Mouse (Mus musculus) retina, postnatal 1 day (tissue): ENCODE data around the gene Cdh11.
"Not testable (repeated sequence)": the region's sequence is repeated elsewhere in the genome, so short reads cannot be mapped to it uniquely, and the experiment has no call there.

ENCODE experiments used
- DNase-seq: peaks from one replicate; pipeline ENCODE4 v3.0.0-alpha.2; 2012

Cdh11 gene

DNA sequence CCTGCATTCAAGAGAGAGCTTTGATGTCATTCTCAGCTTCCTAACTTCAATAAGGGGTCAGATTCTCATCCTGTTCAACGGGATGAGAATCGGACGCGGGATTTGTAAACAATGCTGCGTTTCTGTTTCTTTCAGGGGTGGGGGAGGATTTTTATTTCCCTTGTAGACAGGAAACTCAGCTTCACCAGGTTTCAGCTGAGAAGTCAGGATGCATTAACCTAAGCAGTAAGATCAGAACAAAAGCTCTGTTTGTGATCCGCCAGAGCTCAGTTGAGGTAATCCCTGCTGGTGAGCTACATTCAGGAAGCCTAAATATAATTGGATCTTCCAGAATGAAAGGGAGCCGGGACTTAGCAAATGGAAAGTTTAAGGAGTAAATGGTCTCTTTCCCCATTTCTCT, 78.1 kb downstream of the Cdh11 start:
- peak; percentile 68 for DNase-seq

DNA sequence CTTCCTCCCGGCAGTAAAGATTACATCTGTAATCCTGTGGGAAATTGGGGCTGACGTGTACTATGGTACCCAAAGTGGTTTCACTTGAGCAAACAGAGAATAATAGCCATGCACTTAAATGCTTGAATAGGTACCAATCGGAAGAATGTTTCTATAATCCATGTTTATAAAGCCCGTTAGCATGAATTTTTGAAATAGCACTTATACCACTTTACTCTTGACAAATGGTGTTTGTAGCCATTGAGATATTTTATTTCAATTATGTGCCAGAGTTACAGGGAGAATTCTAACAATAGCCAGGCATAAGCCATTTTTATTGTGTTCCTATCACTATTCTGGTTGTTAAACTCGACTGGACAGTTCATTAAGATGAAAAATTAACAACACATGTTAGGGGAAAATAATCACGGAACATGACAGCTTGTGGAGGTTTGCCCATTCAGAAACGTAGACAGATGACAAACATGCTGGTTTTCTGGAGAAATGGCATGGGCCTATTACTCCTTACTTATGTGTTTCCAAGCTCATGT, 80.0 kb downstream of the Cdh11 start:
- DNase-seq = peak; percentile 68

DNA sequence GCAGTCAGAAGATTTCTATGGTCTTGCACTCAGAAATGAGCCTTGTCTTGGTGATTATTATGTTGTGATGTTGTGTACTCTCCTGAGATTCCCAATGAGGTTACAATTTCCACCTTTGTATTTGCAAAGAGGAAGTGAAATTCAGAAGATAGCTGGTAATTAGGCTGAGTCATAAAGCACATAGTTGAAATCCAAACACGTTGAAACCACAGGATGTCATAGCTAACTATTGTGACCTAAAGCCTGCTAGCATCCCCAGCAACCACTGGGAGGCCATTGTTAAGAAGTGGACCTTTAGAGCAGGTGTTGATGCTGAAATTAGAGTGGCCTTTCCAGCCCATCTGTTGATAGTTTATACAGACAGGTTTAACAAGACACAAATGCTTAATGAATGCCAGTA, 85.2 kb downstream of the Cdh11 start:
- peak; percentile 27 for DNase-seq

- peak; percentile 72 for DNase-seq
Measured at GRCm38 (mm10) chr8:102698232-102698837, 87.1 kb downstream of the Cdh11 start.

DNA sequence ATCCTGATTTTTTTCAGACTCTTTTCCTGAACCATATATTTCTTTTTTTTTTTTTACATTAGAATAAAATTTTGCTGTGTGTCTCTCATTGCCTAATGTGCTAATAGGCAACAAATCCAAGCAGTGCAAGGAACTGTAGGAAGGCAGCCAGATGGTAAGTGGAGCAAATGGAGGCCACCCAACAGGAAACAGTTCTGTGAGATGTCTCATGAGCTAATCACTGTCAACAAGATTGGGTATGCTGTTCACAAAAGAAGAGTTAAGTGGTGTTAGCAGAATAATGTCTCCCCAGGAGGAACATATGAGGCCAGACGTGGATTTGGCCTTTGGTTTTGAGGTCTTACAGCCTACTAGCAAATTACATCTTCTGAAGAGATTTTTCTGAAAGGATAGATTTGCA, 92.0 kb downstream of the Cdh11 start:
- DNase-seq = peak; percentile 21

DNA sequence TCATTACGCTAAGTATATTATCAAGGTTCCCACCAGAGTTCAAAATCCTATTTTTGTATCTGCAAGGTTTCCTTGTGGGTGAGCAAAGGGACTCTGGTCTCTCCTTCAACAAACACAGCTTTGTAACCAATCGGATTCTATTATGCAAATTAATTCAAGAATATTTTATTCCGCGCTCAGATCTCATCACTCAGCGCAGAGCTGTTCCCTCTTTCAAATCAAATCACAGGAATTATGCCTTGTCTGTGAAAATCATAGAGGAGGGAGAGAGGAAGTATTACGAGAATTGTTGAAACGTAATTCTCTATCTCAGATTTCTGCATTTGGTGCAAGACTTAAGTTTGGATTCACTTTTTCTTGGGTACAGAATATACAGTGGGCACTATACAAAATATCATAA, 100.0 kb downstream of the Cdh11 start:
- not testable (repeated sequence) for DNase-seq

- no peak for DNase-seq
Measured at GRCm38 (mm10) chr8:102685023-102685422, 100.4 kb downstream of the Cdh11 start.

GRCm38 (mm10) chr8:102677148-102677547, 108.3 kb downstream of the Cdh11 start:
- DNase-seq = no peak

- not testable (repeated sequence) for DNase-seq
Measured at GRCm38 (mm10) chr8:102664561-102664960, 120.9 kb downstream of the Cdh11 start.

- DNase-seq = peak; percentile 7
Measured at GRCm38 (mm10) chr8:102656529-102656928, 128.9 kb downstream of the Cdh11 start.

DNA sequence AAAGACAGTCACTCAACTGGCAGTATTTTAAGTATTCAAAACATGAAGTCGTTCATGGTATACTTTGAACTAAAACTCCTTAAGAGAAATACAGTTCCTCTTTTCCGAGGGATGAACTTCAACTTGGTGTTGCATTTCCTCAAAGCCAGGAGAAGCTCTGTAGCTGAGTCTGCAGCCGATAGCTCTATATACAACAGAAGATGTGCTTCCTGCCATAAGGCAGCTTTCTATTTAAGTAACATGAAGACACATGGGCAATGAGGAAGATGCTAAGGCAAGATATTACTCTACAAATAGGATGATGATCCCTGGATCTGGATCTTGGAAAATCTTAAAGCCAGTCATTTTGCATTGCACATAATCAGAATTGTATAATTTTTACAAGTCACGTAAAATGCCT, 133.5 kb downstream of the Cdh11 start:
- DNase-seq = no peak

DNA sequence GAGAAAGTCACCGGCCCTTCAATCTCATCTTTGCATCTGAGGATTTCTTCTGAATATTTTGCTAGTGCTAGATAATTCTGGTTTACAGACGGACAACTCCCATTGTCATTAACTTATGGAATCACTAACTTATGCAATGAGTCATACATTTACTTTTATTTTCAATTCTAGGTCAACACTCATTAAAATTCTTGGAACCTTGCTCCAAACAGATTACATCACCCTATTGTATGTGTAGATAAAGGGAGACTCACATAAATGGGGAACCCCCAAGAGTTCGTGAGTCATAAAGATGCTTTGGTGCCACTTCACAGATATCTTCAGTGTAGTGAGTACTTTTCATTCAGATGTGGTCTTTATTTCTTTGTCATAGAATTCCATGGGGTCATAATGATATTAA, 158.3 kb downstream of the Cdh11 start:
- DNase-seq = peak; percentile 79

- DNase-seq = peak; percentile 29
Measured at GRCm38 (mm10) chr8:102612146-102612545, 173.3 kb downstream of the Cdh11 start.

DNA sequence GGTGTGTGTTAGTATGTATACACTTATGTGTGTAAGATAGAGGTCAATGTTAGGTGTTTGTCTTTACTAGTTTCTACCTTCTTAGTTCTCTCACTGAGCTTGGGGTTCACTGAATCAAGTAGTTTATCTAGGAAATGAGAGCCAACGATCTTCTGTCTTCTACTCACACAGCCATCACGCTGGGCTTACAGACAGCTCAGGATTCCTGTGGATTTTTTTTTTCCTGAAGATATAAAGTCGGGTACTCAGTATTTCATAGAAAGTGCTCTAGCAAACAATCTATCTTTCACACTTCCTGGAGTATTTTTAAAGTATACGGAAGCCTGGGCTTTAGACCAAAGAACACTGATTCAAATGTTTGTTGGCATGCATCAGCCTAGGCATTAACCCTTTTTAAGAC, 184.1 kb downstream of the Cdh11 start:
- no peak for DNase-seq

DNA sequence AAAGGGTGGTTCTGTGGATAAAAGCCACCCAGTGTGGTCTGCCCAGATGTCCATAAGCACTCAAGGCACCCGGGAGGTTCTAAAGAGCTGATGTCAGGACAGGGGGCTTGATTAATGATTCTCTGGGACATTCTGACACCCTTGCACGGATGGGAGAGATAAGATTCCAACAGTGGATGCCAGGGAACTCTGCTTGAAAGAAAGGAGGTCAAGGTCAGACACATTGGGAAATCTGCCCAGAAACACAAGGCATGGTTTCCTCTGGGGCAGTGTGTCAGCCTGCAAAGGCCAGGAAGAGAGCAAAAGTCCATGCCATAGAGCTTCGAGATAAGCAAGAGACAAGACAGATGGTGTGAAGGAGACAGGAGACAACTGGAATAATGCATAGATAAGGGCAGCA, 188.9 kb downstream of the Cdh11 start:
- no peak for DNase-seq

DNA sequence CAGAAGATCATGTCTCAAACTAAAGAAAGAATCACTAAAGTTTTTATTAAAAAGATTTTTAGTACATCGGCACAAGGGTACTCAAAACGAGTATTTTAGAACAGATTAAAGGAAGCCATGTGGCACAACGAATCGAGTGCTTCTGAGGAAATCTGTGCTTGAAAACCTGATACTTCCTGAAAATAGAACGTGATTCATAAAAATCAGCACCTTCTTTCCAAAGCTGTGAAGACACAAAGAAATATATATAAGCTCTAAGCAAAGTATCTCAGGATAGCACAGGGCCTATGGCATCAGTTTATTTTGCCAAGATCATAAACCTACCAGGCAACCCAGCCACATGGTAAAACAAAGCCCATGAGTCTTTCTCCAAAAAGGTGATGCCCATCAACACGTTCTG, 191.5 kb downstream of the Cdh11 start:
- DNase-seq = no peak
